Mouse (Mus musculus): ENCODE data around the gene Golga4. TPM values are rescaled to one million over a fixed set of nuclear protein-coding genes. Genes with fewer than 3 reads are reported as not detected.

Golga4 gene
- polyA plus RNA-seq, 1 experiment: 7.2 TPM

GRCm38 (mm10) chr9:118574911-118575310 lies 68.8 kb downstream of the Golga4 start:
- 78% methylated on average over 5 of the region's 5 CpGs for WGBS
- Histone ChIP-seq H3K4me3 (ENCODE audit: extremely low read depth, insufficient read depth, insufficient read length) (no peak overlapping the region), H3K4me1 (ENCODE audit: control insufficient read depth, insufficient read depth, insufficient read length) (no peaks in the 10 kb centered on the region), H3K36me3 (ENCODE audit: control insufficient read depth, insufficient read depth, low read length) (peaks cover 34% of the 10 kb centered on the region), H3K27me3 (ENCODE audit: control insufficient read depth, insufficient read depth, low read length) (no peaks in the 10 kb centered on the region), H3K27ac (ENCODE audit: insufficient read depth, low read length) (no peak overlapping the region)
- no peak for DNase-seq (ENCODE audit: low read depth in 1 of 2, low spot score in 2 of 2)
- no peak for TF ChIP-seq POLR2A (IDR thresholded peaks at IDR 0.05; ENCODE audit: low read depth, low read length)
- TF ChIP-seq CTCF (IDR thresholded peaks at IDR 0.05; ENCODE audit: extremely low read depth, insufficient read depth, insufficient read length, insufficient replicate concordance): no peak

- DNase-seq (ENCODE audit: low read depth in 1 of 2, low spot score in 2 of 2): no peak
- no peaks in the 10 kb centered on the region for H3K27me3 ChIP-seq (ENCODE audit: control insufficient read depth, insufficient read depth, low read length)
- TF ChIP-seq POLR2A (IDR thresholded peaks at IDR 0.05; ENCODE audit: low read depth, low read length) (no peak), CTCF (IDR thresholded peaks at IDR 0.05; ENCODE audit: extremely low read depth, insufficient read depth, insufficient read length, insufficient replicate concordance) (no peak)
- H3K4me3 ChIP-seq (ENCODE audit: extremely low read depth, insufficient read depth, insufficient read length): no peak overlapping the region
- peaks cover 26% of the 10 kb centered on the region for H3K36me3 ChIP-seq (ENCODE audit: control insufficient read depth, insufficient read depth, low read length)
- H3K27ac ChIP-seq (ENCODE audit: insufficient read depth, low read length): no peak overlapping the region
- no peaks in the 10 kb centered on the region for H3K4me1 ChIP-seq (ENCODE audit: control insufficient read depth, insufficient read depth, insufficient read length)
- WGBS: 94% methylated on average over 6 of the region's 6 CpGs
Measured at GRCm38 (mm10) chr9:118580371-118580770, 74.3 kb downstream of the Golga4 start.

GRCm38 (mm10) chr9:118582757-118583156 lies 76.7 kb downstream of the Golga4 start:
- Histone ChIP-seq H3K4me3 (ENCODE audit: extremely low read depth, insufficient read depth, insufficient read length) (no peak overlapping the region), H3K27ac (ENCODE audit: insufficient read depth, low read length) (no peak overlapping the region), H3K27me3 (ENCODE audit: control insufficient read depth, insufficient read depth, low read length) (no peaks in the 10 kb centered on the region), H3K4me1 (ENCODE audit: control insufficient read depth, insufficient read depth, insufficient read length) (no peaks in the 10 kb centered on the region), H3K36me3 (ENCODE audit: control insufficient read depth, insufficient read depth, low read length) (peaks cover 21% of the 10 kb centered on the region)
- WGBS: 36% methylated on average over 6 of the region's 6 CpGs
- DNase-seq (ENCODE audit: low read depth in 1 of 2, low spot score in 2 of 2): no peak
- TF ChIP-seq POLR2A (IDR thresholded peaks at IDR 0.05; ENCODE audit: low read depth, low read length) (no peak), CTCF (IDR thresholded peaks at IDR 0.05; ENCODE audit: extremely low read depth, insufficient read depth, insufficient read length, insufficient replicate concordance) (no peak)

- Histone ChIP-seq H3K27me3 (ENCODE audit: control insufficient read depth, insufficient read depth, low read length) (no peaks in the 10 kb centered on the region), H3K27ac (ENCODE audit: insufficient read depth, low read length) (no peak overlapping the region), H3K36me3 (ENCODE audit: control insufficient read depth, insufficient read depth, low read length) (peaks cover 16% of the 10 kb centered on the region), H3K4me1 (ENCODE audit: control insufficient read depth, insufficient read depth, insufficient read length) (no peaks in the 10 kb centered on the region), H3K4me3 (ENCODE audit: extremely low read depth, insufficient read depth, insufficient read length) (no peak overlapping the region)
- WGBS: 22% methylated on average over 1 of the region's 1 CpGs
- no peak for DNase-seq (ENCODE audit: low read depth in 1 of 2, low spot score in 2 of 2)
- TF ChIP-seq CTCF (IDR thresholded peaks at IDR 0.05; ENCODE audit: extremely low read depth, insufficient read depth, insufficient read length, insufficient replicate concordance) (no peak), POLR2A (IDR thresholded peaks at IDR 0.05; ENCODE audit: low read depth, low read length) (no peak)
Measured at GRCm38 (mm10) chr9:118584838-118585237, 78.8 kb downstream of the Golga4 start.

GRCm38 (mm10) chr9:118585998-118586397 lies 79.9 kb downstream of the Golga4 start:
- Histone ChIP-seq H3K4me3 (ENCODE audit: extremely low read depth, insufficient read depth, insufficient read length) (no peak overlapping the region), H3K4me1 (ENCODE audit: control insufficient read depth, insufficient read depth, insufficient read length) (no peaks in the 10 kb centered on the region), H3K27ac (ENCODE audit: insufficient read depth, low read length) (no peak overlapping the region), H3K27me3 (ENCODE audit: control insufficient read depth, insufficient read depth, low read length) (no peaks in the 10 kb centered on the region), H3K36me3 (ENCODE audit: control insufficient read depth, insufficient read depth, low read length) (peaks cover 11% of the 10 kb centered on the region)
- WGBS: 56% methylated on average over 6 of the region's 6 CpGs
- TF ChIP-seq CTCF (IDR thresholded peaks at IDR 0.05; ENCODE audit: extremely low read depth, insufficient read depth, insufficient read length, insufficient replicate concordance) (no peak), POLR2A (IDR thresholded peaks at IDR 0.05; ENCODE audit: low read depth, low read length) (no peak)
- no peak for DNase-seq (ENCODE audit: low read depth in 1 of 2, low spot score in 2 of 2)

- peaks cover 8% of the 10 kb centered on the region for H3K36me3 ChIP-seq (ENCODE audit: control insufficient read depth, insufficient read depth, low read length)
- H3K27me3 ChIP-seq (ENCODE audit: control insufficient read depth, insufficient read depth, low read length): no peaks in the 10 kb centered on the region
- H3K4me3 ChIP-seq (ENCODE audit: extremely low read depth, insufficient read depth, insufficient read length): no peak overlapping the region
- H3K27ac ChIP-seq (ENCODE audit: insufficient read depth, low read length): no peak overlapping the region
- TF ChIP-seq CTCF (IDR thresholded peaks at IDR 0.05; ENCODE audit: extremely low read depth, insufficient read depth, insufficient read length, insufficient replicate concordance) (no peak), POLR2A (IDR thresholded peaks at IDR 0.05; ENCODE audit: low read depth, low read length) (no peak)
- no peaks in the 10 kb centered on the region for H3K4me1 ChIP-seq (ENCODE audit: control insufficient read depth, insufficient read depth, insufficient read length)
- WGBS: 72% methylated on average over 4 of the region's 4 CpGs
- DNase-seq (ENCODE audit: low read depth in 1 of 2, low spot score in 2 of 2): no peak
Measured at GRCm38 (mm10) chr9:118587115-118587514, 81.0 kb downstream of the Golga4 start.

- H3K4me1 ChIP-seq (ENCODE audit: control insufficient read depth, insufficient read depth, insufficient read length): no peaks in the 10 kb centered on the region
- TF ChIP-seq CTCF (IDR thresholded peaks at IDR 0.05; ENCODE audit: extremely low read depth, insufficient read depth, insufficient read length, insufficient replicate concordance) (peak; percentile 38; the same call in 1 of the 2 replicates), POLR2A (IDR thresholded peaks at IDR 0.05; ENCODE audit: low read depth, low read length) (no peak)
- no peaks in the 10 kb centered on the region; the same call in 1 of the 2 replicates for H3K36me3 ChIP-seq (ENCODE audit: control insufficient read depth, insufficient read depth, low read length)
- no peak for DNase-seq (ENCODE audit: low read depth in 1 of 2, low spot score in 2 of 2)
- H3K27ac ChIP-seq (ENCODE audit: insufficient read depth, low read length): no peak overlapping the region
- H3K4me3 ChIP-seq (ENCODE audit: extremely low read depth, insufficient read depth, insufficient read length): no peak overlapping the region
- 37% methylated on average over 3 of the region's 3 CpGs for WGBS
- no peaks in the 10 kb centered on the region for H3K27me3 ChIP-seq (ENCODE audit: control insufficient read depth, insufficient read depth, low read length)
Measured at GRCm38 (mm10) chr9:118589249-118589648, 83.2 kb downstream of the Golga4 start.

Data from spleen, adult 2 months (tissue).